ENCODE assay signal across 8 mouse cellular contexts in the genomic region with DNA sequence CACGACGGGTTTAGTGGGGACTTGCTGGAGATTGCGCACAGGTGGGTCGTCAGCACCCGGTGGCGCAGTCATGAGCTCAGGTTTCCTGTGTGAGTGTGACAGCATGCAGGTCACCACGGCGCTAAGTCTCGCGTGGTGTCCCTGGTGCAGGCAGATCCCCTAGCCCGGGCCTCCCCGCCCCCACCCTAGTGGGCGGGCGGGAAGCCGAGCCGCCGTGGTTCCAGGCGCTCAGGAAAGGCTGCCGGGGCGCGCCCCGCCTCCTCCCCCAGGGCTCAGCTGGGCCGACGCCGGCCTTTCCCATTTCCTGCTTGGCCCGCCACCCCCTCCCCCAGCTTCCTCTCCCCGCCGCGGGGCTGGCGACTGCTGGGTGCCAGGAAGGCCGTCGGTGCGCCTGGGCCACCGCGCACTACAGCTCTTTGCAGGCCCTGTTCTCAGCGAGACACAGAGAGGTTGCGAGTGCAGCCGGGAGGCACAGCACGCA. TPM values are rescaled to one million over a fixed set of nuclear protein-coding genes. Genes with fewer than 3 reads are reported as not detected.
DNase-seq lines count a peak whose midpoint lies in the region; ATAC-seq and TF ChIP-seq lines count a peak whose summit lies in the region.

No protein-coding gene starts in this region.

- H3K9me3 ChIP-seq in hindbrain, postnatal 0 days (ENCODE audit: low read length): no peaks in the 10 kb centered on the region
- no peaks in the 10 kb centered on the region for H3K9me3 ChIP-seq in limb, embryonic 11.5 days (ENCODE audit: control insufficient read depth, low read length)
- H3K9me3 ChIP-seq in midbrain, embryonic 11.5 days (ENCODE audit: control insufficient read depth, low read length): no peaks in the 10 kb centered on the region

- peak overlapping the region; percentile 78 for H3K4me2 ChIP-seq in hindbrain, postnatal 0 days (ENCODE audit: low read depth, low read length)
- peak overlapping the region; percentile 77 for H3K4me2 ChIP-seq in limb, embryonic 11.5 days (ENCODE audit: low read depth, severe bottlenecking)
- peak overlapping the region; percentile 92 for H3K4me2 ChIP-seq in midbrain, embryonic 11.5 days

- ATAC-seq in hindbrain, postnatal 0 days: peak; percentile 65
- ATAC-seq in limb, embryonic 11.5 days (ENCODE audit: insufficient number of reproducible peaks, low FRiP score, low TSS enrichment, low read depth): peak; percentile 74
- ATAC-seq in midbrain, embryonic 11.5 days (ENCODE audit: low FRiP score): peak; percentile 56

- peak; percentile 67 for DNase-seq in cerebellum, adult 11-12 months
- DNase-seq in cerebellum, adult 9-11 months: no peak
- peak; percentile 67 to 73 for DNase-seq in cerebellum, postnatal 10 days
- peak; percentile 88 for DNase-seq in gastrocnemius, postnatal 10 days
- DNase-seq in hindbrain, postnatal 0 days (ENCODE audit: low spot score): peak; percentile 78
- peak; percentile 94 for DNase-seq in limb, embryonic 11.5 days (ENCODE audit: low spot score)
- peak; percentile 98 for DNase-seq in midbrain, embryonic 11.5 days (ENCODE audit: low spot score, missing footprints)
- peak; percentile 85 for DNase-seq in skeletal muscle tissue, adult 2 months (ENCODE audit: low read depth, low spot score)

- peaks cover 25% of the 10 kb centered on the region for H3K4me1 ChIP-seq in hindbrain, postnatal 0 days (ENCODE audit: insufficient read depth, low read length)
- H3K4me1 ChIP-seq in limb, embryonic 11.5 days (ENCODE audit: control insufficient read depth, insufficient read depth, low read length): peaks cover 25% of the 10 kb centered on the region
- peaks cover 40% of the 10 kb centered on the region for H3K4me1 ChIP-seq in midbrain, embryonic 11.5 days (ENCODE audit: control insufficient read depth, insufficient read depth, low read length)

- no peaks in the 10 kb centered on the region for H3K36me3 ChIP-seq in hindbrain, postnatal 0 days (ENCODE audit: insufficient read depth, low read length)
- no peaks in the 10 kb centered on the region; the same call in 1 of the 2 replicates for H3K36me3 ChIP-seq in limb, embryonic 11.5 days (ENCODE audit: control insufficient read depth, insufficient read depth, low read length)
- no peaks in the 10 kb centered on the region for H3K36me3 ChIP-seq in midbrain, embryonic 11.5 days (ENCODE audit: control insufficient read depth, insufficient read depth, low read length)

- H3K27ac ChIP-seq in hindbrain, postnatal 0 days: peak overlapping the region; percentile 80
- peak overlapping the region; percentile 100 for H3K27ac ChIP-seq in limb, embryonic 11.5 days (replicated peaks; ENCODE audit: low read depth, low read length)
- H3K27ac ChIP-seq in midbrain, embryonic 11.5 days (ENCODE audit: low read depth, low read length): peak overlapping the region; percentile 93

- peak overlapping the region; percentile 55 for H3K9ac ChIP-seq in hindbrain, postnatal 0 days (replicated peaks; ENCODE audit: low read length)
- H3K9ac ChIP-seq in limb, embryonic 11.5 days (ENCODE audit: low read length): peak overlapping the region; percentile 85
- H3K9ac ChIP-seq in midbrain, embryonic 11.5 days (ENCODE audit: low read length): peak overlapping the region; percentile 70

- under 1% methylated on average over 39 of the region's 39 CpGs for whole genome bisulfite sequencing in hindbrain, postnatal 0 days
- under 1% methylated on average over 35 of the region's 39 CpGs for WGBS in limb, embryonic 11.5 days
- WGBS in midbrain, embryonic 11.5 days: 0% methylated on average over 24 of the region's 39 CpGs

- TF ChIP-seq CTCF in hindbrain, postnatal 0 days (IDR thresholded peaks at IDR 0.05; ENCODE audit: low read depth): no peak

- H3K27me3 ChIP-seq in hindbrain, postnatal 0 days (ENCODE audit: insufficient read depth, low read length): no peaks in the 10 kb centered on the region
- H3K27me3 ChIP-seq in limb, embryonic 11.5 days (ENCODE audit: control insufficient read depth, insufficient read depth, low read length): no peaks in the 10 kb centered on the region
- no peaks in the 10 kb centered on the region; the same call in 1 of the 2 replicates for H3K27me3 ChIP-seq in midbrain, embryonic 11.5 days (ENCODE audit: control insufficient read depth, insufficient read depth, low read length)

- H3K4me3 ChIP-seq in hindbrain, postnatal 0 days (ENCODE audit: low read length): peak overlapping the region; percentile 33
- peak overlapping the region; percentile 42 for H3K4me3 ChIP-seq in limb, embryonic 11.5 days (ENCODE audit: low read depth, low read length)
- peak overlapping the region; percentile 42 for H3K4me3 ChIP-seq in midbrain, embryonic 11.5 days (ENCODE audit: low read depth, low read length)

RNA-seq across cellular contexts. Expression of gene Ssbp4, which starts 0.7 kb away (rescaled TPM):
- total RNA-seq in gastrocnemius, postnatal 10 days (2021): 10 to 100 TPM; 31.1 to 40.1 TPM
- total RNA-seq in hindbrain, postnatal 0 days (2014; rRNA removed): 248 and 349 TPM in 2 replicates
- 188 and 189 TPM in 2 replicates for polyA plus RNA-seq in hindbrain, postnatal 0 days (2015; fragmentation: Nextera tagmentation; extraction: Ambion mirVana)
- 167 and 177 TPM in 2 replicates for polyA plus RNA-seq in limb, embryonic 11.5 days (2014; fragmentation: Nextera tagmentation; extraction: Ambion mirVana)
- polyA plus RNA-seq in midbrain, embryonic 11.5 days (2014; fragmentation: Nextera tagmentation; extraction: Ambion mirVana): 87.8 and 96.9 TPM in 2 replicates

RNA-seq across cellular contexts. Expression of gene Lrrc25, which starts 6.5 kb away (rescaled TPM):
- total RNA-seq in gastrocnemius, postnatal 10 days (2021): 1 to 10 TPM; 1.2 to 3.0 TPM
- total RNA-seq in hindbrain, postnatal 0 days (2014; rRNA removed): 0.65 and 3.3 TPM in 2 replicates
- polyA plus RNA-seq in hindbrain, postnatal 0 days (2015; fragmentation: Nextera tagmentation; extraction: Ambion mirVana): 1.3 and 1.5 TPM in 2 replicates
- 0.57 TPM in 2 replicates for polyA plus RNA-seq in limb, embryonic 11.5 days (2014; fragmentation: Nextera tagmentation; extraction: Ambion mirVana)
- 1.2 and 1.3 TPM in 2 replicates for polyA plus RNA-seq in midbrain, embryonic 11.5 days (2014; fragmentation: Nextera tagmentation; extraction: Ambion mirVana)

RNA-seq across cellular contexts. Expression of gene Isyna1, which starts 15.2 kb away (rescaled TPM):
- 10 to 100 TPM; 30.0 to 31.6 TPM for total RNA-seq in gastrocnemius, postnatal 10 days (2021)
- 152 and 207 TPM in 2 replicates for total RNA-seq in hindbrain, postnatal 0 days (2014; rRNA removed)
- polyA plus RNA-seq in hindbrain, postnatal 0 days (2015; fragmentation: Nextera tagmentation; extraction: Ambion mirVana): 99.3 and 113 TPM in 2 replicates
- 100 and 114 TPM in 2 replicates for polyA plus RNA-seq in limb, embryonic 11.5 days (2014; fragmentation: Nextera tagmentation; extraction: Ambion mirVana)
- 46.1 and 56.0 TPM in 2 replicates for polyA plus RNA-seq in midbrain, embryonic 11.5 days (2014; fragmentation: Nextera tagmentation; extraction: Ambion mirVana)

RNA-seq across cellular contexts. Expression of gene Gdf15, which starts 22.8 kb away (rescaled TPM):
- total RNA-seq in gastrocnemius, postnatal 10 days (2021): not detected
- 1.7 TPM in 1 of 2 replicates, not detected in the other for total RNA-seq in hindbrain, postnatal 0 days (2014; rRNA removed)
- polyA plus RNA-seq in hindbrain, postnatal 0 days (2015; fragmentation: Nextera tagmentation; extraction: Ambion mirVana): 0.25 and 0.41 TPM in 2 replicates
- 0.15 TPM in 1 of 2 replicates, not detected in the other for polyA plus RNA-seq in limb, embryonic 11.5 days (2014; fragmentation: Nextera tagmentation; extraction: Ambion mirVana)
- polyA plus RNA-seq in midbrain, embryonic 11.5 days (2014; fragmentation: Nextera tagmentation; extraction: Ambion mirVana): 0.10 and 0.11 TPM in 2 replicates

RNA-seq across cellular contexts. Expression of gene Pgpep1, which starts 50.8 kb away (rescaled TPM):
- 10 to 100 TPM; 22.5 to 23.4 TPM for total RNA-seq in gastrocnemius, postnatal 10 days (2021)
- total RNA-seq in hindbrain, postnatal 0 days (2014; rRNA removed): 65.7 and 68.4 TPM in 2 replicates
- polyA plus RNA-seq in hindbrain, postnatal 0 days (2015; fragmentation: Nextera tagmentation; extraction: Ambion mirVana): 44.2 and 56.5 TPM in 2 replicates
- 48.9 and 59.4 TPM in 2 replicates for polyA plus RNA-seq in limb, embryonic 11.5 days (2014; fragmentation: Nextera tagmentation; extraction: Ambion mirVana)
- 103 and 108 TPM in 2 replicates for polyA plus RNA-seq in midbrain, embryonic 11.5 days (2014; fragmentation: Nextera tagmentation; extraction: Ambion mirVana)
